Mouse (Mus musculus): ENCODE measurements around the gene Atp2a1.

DNA sequence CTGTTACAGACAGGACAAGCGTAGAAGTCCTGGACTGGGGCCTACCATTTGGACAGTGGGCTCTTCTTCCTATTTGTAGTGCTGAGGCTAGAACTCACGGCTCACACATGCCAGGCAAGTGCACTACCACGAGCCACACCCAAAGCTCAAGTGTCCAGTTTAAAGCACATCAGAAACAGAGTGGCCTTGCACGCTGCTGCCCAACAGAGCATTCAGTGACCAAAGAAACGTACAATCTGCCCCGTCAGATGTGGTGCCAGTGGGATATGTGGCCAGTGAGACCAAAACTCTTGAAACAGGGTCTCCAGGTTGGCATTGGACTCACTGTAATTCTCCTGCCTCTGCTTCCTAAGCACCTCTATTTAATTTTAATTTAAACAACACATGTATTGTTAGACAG is 12.3 kb downstream of the Atp2a1 start:
- TF ChIP-seq POLR2A (IDR thresholded peaks at IDR 0.05; ENCODE audit: low read depth, low read length) (no peak), CTCF (IDR thresholded peaks at IDR 0.05; ENCODE audit: borderline replicate concordance, insufficient read depth, low read length) (no peak)
